Mouse (Mus musculus) brain, embryonic 14.5 days (tissue): Measurements from ENCODE around the gene Ccl26.

ENCODE experiments used
- CTCF ChIP-seq: fragments of 200-500 bp; IDR thresholded peaks from 2 replicates; pipeline ENCODE4 v1.5.1; 2012; ENCODE audit warnings: inconsistent platforms, mild to moderate bottlenecking, moderate library complexity, borderline replicate concordance; ENCODE audit not compliant: insufficient read depth, insufficient read length; ENCODE audit errors: extremely low read depth
- POLR2A ChIP-seq: fragments of 200-500 bp; IDR thresholded peaks from 2 replicates; pipeline ENCODE4 v1.6.1; 2012; ENCODE audit warnings: mild to moderate bottlenecking, inconsistent platforms, borderline replicate concordance; ENCODE audit not compliant: poor library complexity, insufficient read depth, insufficient read length, severe bottlenecking; ENCODE audit errors: extremely low read depth

GRCm38 (mm10) chr5:135517348-135517883 lies 46.0 kb downstream of the Ccl26 start:
- TF ChIP-seq CTCF = no peak
- TF ChIP-seq POLR2A = no peak
